Mouse (Mus musculus) thymus, adult 2 months (tissue): ENCODE results near the gene Spsb1. TPM values are rescaled to one million over a fixed set of nuclear protein-coding genes. Genes with fewer than 3 reads are reported as not detected.

ENCODE experiments used
- DNase-seq: peaks from one replicate; pipeline ENCODE4 v3.0.0; 2021
- H3K27ac ChIP-seq: fragments of 200-500 bp; 2 replicates; pipeline ENCODE4 v1.5.1; 2012; ENCODE audit warnings: low read length, control low read depth; ENCODE audit not compliant: control insufficient read depth, insufficient read depth
- H3K27me3 ChIP-seq: fragments of 200-500 bp; 2 replicates; pipeline ENCODE4 v1.6.1; 2012; ENCODE audit warnings: mild to moderate bottlenecking, low read length, moderate library complexity, mixed read lengths; ENCODE audit not compliant: control insufficient read depth, insufficient read depth
- H3K36me3 ChIP-seq: fragments of 200-500 bp; 2 replicates; pipeline ENCODE4 v1.6.1; 2012; ENCODE audit warnings: mild to moderate bottlenecking, low read length, moderate library complexity; ENCODE audit not compliant: control insufficient read depth, insufficient read depth
- H3K4me1 ChIP-seq: fragments of 200-500 bp; replicated peaks from 2 replicates; pipeline ENCODE4 v1.6.1; 2012; ENCODE audit warnings: low read length; ENCODE audit not compliant: control insufficient read depth, insufficient read depth
- H3K4me3 ChIP-seq: fragments of 200-500 bp; 2 replicates; pipeline ENCODE4 v1.5.1; 2012; ENCODE audit warnings: mild to moderate bottlenecking, low read length, control low read depth, moderate library complexity; ENCODE audit not compliant: control insufficient read depth, insufficient read depth
- CTCF ChIP-seq: fragments of 200-500 bp; IDR thresholded peaks from 2 replicates; pipeline ENCODE4 v1.5.1; 2012; ENCODE audit warnings: mild to moderate bottlenecking, control low read depth, low read length, moderate library complexity, borderline replicate concordance; ENCODE audit not compliant: control insufficient read depth, poor library complexity, insufficient read depth; ENCODE audit errors: extremely low read depth
- POLR2A ChIP-seq: fragments of 200-500 bp; IDR thresholded peaks from 2 replicates; pipeline ENCODE4 v1.6.1; 2012; ENCODE audit warnings: mild to moderate bottlenecking, low read length, control low read depth, moderate library complexity; ENCODE audit not compliant: control insufficient read depth, poor library complexity, insufficient read depth; ENCODE audit errors: extremely low read depth
- WGBS: fragments of 180-500 bp; shearing (Covaris S2); methylation state at CpG from one replicate; pipeline ENCODE4 v1.1.7; 2018; 5-methylcytosine and 5-hydroxymethylcytosine counted together
- polyA plus RNA-seq: library from polyadenylated mRNA; depleted of rRNA; stranded (reverse); fragments of >200 nt; gene quantifications from 2 replicates; pipeline ENCODE4 v1.2.3, GENCODE M21; 2012

Spsb1 gene
- polyA plus RNA-seq, 1 experiment, result 30.4 TPM

- H3K27me3 ChIP-seq, result no peaks in the 10 kb centered on the region
- DNase-seq, result no peak
- H3K4me1 ChIP-seq, result peaks cover 3% of the 10 kb centered on the region
- no peak overlapping the region for H3K4me3 ChIP-seq
- H3K27ac ChIP-seq, result no peak overlapping the region
- peaks cover 4% of the 10 kb centered on the region; the same call in 1 of the 2 replicates for H3K36me3 ChIP-seq
- WGBS, result 97% methylated on average over 6 of the region's 6 CpGs
- TF ChIP-seq POLR2A (no peak), CTCF (no peak)
These were observed 22.3 kb upstream of the Spsb1 start for GRCm38 (mm10) chr4:149977181-149977580.

GRCm38 (mm10) chr4:149975730-149976254, 20.9 kb upstream of the Spsb1 start:
- Histone ChIP-seq H3K4me3 (no peak overlapping the region), H3K27me3 (no peaks in the 10 kb centered on the region), H3K4me1 (peaks cover 3% of the 10 kb centered on the region), H3K36me3 (no peaks in the 10 kb centered on the region), H3K27ac (no peak overlapping the region)
- no peak for TF ChIP-seq CTCF
- TF ChIP-seq POLR2A, result no peak
- DNase-seq, result no peak
- WGBS, result 89% methylated on average over 5 of the region's 5 CpGs

GRCm38 (mm10) chr4:149975291-149975690, 20.4 kb upstream of the Spsb1 start:
- TF ChIP-seq POLR2A, result no peak
- no peak overlapping the region for H3K27ac ChIP-seq
- WGBS, result 82% methylated on average over 8 of the region's 8 CpGs

GRCm38 (mm10) chr4:149971393-149971792, 16.6 kb upstream of the Spsb1 start:
- WGBS, result 78% methylated on average over 9 of the region's 9 CpGs
- no peak overlapping the region for H3K27ac ChIP-seq
- no peak for DNase-seq
- no peaks in the 10 kb centered on the region for H3K27me3 ChIP-seq
- no peaks in the 10 kb centered on the region for H3K36me3 ChIP-seq
- no peaks in the 10 kb centered on the region for H3K4me1 ChIP-seq
- no peak for TF ChIP-seq POLR2A
- no peak for TF ChIP-seq CTCF
- H3K4me3 ChIP-seq, result no peak overlapping the region

More at GRCm38 (mm10) chr4:149975291-149975690, 20.4 kb upstream of the Spsb1 start:
- H3K4me1 ChIP-seq, result peaks cover 3% of the 10 kb centered on the region
- no peak for DNase-seq
- no peaks in the 10 kb centered on the region for H3K36me3 ChIP-seq
- no peaks in the 10 kb centered on the region for H3K27me3 ChIP-seq
- no peak overlapping the region for H3K4me3 ChIP-seq

- Histone ChIP-seq H3K36me3 (no peaks in the 10 kb centered on the region), H3K27me3 (no peaks in the 10 kb centered on the region), H3K4me1 (no peaks in the 10 kb centered on the region), H3K27ac (no peak overlapping the region), H3K4me3 (no peak overlapping the region)
- DNase-seq, result no peak
- TF ChIP-seq POLR2A (no peak), CTCF (no peak)
- 28% methylated on average over 6 of the region's 6 CpGs for WGBS
These were observed 13.7 kb upstream of the Spsb1 start for GRCm38 (mm10) chr4:149968526-149968925.

- TF ChIP-seq CTCF, result no peak
- no peak for TF ChIP-seq POLR2A
- H3K4me3 ChIP-seq, result no peak overlapping the region
- H3K36me3 ChIP-seq, result no peaks in the 10 kb centered on the region
- H3K27ac ChIP-seq, result no peak overlapping the region
- H3K27me3 ChIP-seq, result no peaks in the 10 kb centered on the region
- no peak for DNase-seq
- no peaks in the 10 kb centered on the region for H3K4me1 ChIP-seq
- 96% methylated on average over 9 of the region's 9 CpGs for WGBS
These were observed 12.1 kb upstream of the Spsb1 start for GRCm38 (mm10) chr4:149966963-149967362.

GRCm38 (mm10) chr4:149966252-149966651, 11.4 kb upstream of the Spsb1 start:
- Histone ChIP-seq H3K27ac (no peak overlapping the region), H3K27me3 (no peaks in the 10 kb centered on the region), H3K4me3 (no peak overlapping the region), H3K36me3 (no peaks in the 10 kb centered on the region), H3K4me1 (no peaks in the 10 kb centered on the region)
- DNase-seq, result no peak
- 88% methylated on average over 5 of the region's 5 CpGs for WGBS
- TF ChIP-seq POLR2A (no peak), CTCF (no peak)
